Mouse (Mus musculus): Measurements from ENCODE around the gene F830045P16Rik. TPM values are rescaled to one million over a fixed set of nuclear protein-coding genes. Genes with fewer than 3 reads are reported as not detected.

The F830045P16Rik gene
- polyA plus RNA-seq (2017; shearing (Covaris generic)), result not detected

DNA sequence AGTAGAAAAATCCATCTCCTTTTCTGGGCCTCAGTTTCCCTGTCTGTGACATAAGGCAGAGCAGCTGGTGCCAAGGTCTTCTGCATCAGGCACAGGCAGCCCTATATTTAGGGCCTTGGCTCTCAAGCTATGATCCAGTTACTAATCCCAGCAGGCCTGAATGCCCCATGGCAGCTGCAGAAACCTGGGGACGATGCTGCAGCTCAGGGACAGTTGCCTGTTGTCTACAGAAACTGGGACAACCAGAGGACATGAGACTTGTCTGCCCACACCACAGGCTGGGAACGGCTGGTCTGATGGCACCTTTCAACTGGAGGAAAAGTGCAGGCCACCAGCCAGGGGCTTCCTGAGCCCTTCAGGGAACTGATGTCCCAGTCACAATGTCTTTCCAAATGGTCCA, at the start of gene F830045P16Rik:
Gene F830045P16Rik (minus strand): TSS at position 226 of the 400 bp plus-strand sequence.

Other genes with a start within 250 kb of the F830045P16Rik start
- gene Ckap2l, start 239.4 kb downstream of the F830045P16Rik start, polyA plus RNA-seq (2017; shearing (Covaris generic)), result 2.6 TPM
- 0.27 TPM for gene Il1a, start 226.6 kb downstream of the F830045P16Rik start, polyA plus RNA-seq (2017; shearing (Covaris generic))
- not detected for gene Il1b, start 165.5 kb downstream of the F830045P16Rik start, polyA plus RNA-seq (2017; shearing (Covaris generic))
- 1.2 TPM for gene Sirpa, start 56.2 kb upstream of the F830045P16Rik start, polyA plus RNA-seq (2017; shearing (Covaris generic))
- not detected for gene Pdyn, start 163.2 kb upstream of the F830045P16Rik start, polyA plus RNA-seq (2017; shearing (Covaris generic))

All from CD4-positive, CD25-positive, alpha-beta regulatory T cell, adult 9 weeks (primary cell).